Mouse (Mus musculus) G1E (cell line): Measurements from ENCODE around the gene Fgf18. TPM values are rescaled to one million over a fixed set of nuclear protein-coding genes. Genes with fewer than 3 reads are reported as not detected.

Experiments
- ATAC-seq: 2 replicates; pipeline ENCODE4 v1.8.0; 2016; ENCODE audit warnings: mild to moderate bottlenecking; ENCODE audit not compliant: insufficient number of reproducible peaks, poor library complexity, low FRiP score, severe bottlenecking; ENCODE audit errors: extremely low read depth
- DNase-seq: peaks from one replicate; pipeline ENCODE4 v3.0.0; 2012; ENCODE audit warnings: low spot score
- H3K27me3 ChIP-seq: 2 replicates; pipeline ENCODE4 v1.6.1; 2012; ENCODE audit warnings: mild to moderate bottlenecking, low read length, inconsistent platforms; ENCODE audit not compliant: insufficient read depth
- H3K36me3 ChIP-seq: replicated peaks from 2 replicates; pipeline ENCODE3; 2012; ENCODE audit warnings: mild to moderate bottlenecking, inconsistent platforms
- H3K4me1 ChIP-seq: 2 replicates; pipeline ENCODE4 v1.6.1; 2012; ENCODE audit warnings: low read depth, low read length, inconsistent platforms, mixed read lengths; ENCODE audit not compliant: insufficient read depth
- H3K4me3 ChIP-seq: 2 replicates; pipeline ENCODE4 v1.5.1; 2012; ENCODE audit warnings: low read depth, mild to moderate bottlenecking, inconsistent platforms, low read length, moderate library complexity, mixed read lengths
- H3K9me3 ChIP-seq: replicated peaks from 2 replicates; pipeline ENCODE4 v1.6.1; 2012; ENCODE audit warnings: inconsistent platforms
- CTCF ChIP-seq: IDR thresholded peaks from 2 replicates; pipeline ENCODE4 v1.5.1; 2012; ENCODE audit warnings: low read depth, low read length, inconsistent platforms, mixed read lengths
- GATA1 ChIP-seq: IDR thresholded peaks from 2 replicates; pipeline ENCODE4 v1.6.1; 2012; ENCODE audit warnings: borderline replicate concordance, low read length, inconsistent platforms, mixed read lengths
- GATA2 ChIP-seq: IDR thresholded peaks from 2 replicates; pipeline ENCODE4 v1.6.1; 2012; ENCODE audit warnings: low read depth, low read length, inconsistent platforms, borderline replicate concordance
- POLR2AphosphoS5 ChIP-seq: IDR thresholded peaks from 2 replicates; pipeline ENCODE4 v1.6.1; 2012; ENCODE audit warnings: low read depth, low read length, inconsistent platforms; ENCODE audit not compliant: insufficient replicate concordance
- TAL1 ChIP-seq: conservative IDR thresholded peaks from 2 replicates; pipeline ENCODE4 v1.6.1; 2012; ENCODE audit warnings: low read depth, low read length, inconsistent platforms, mixed read lengths
- polyA plus RNA-seq: library from polyadenylated mRNA; stranded (reverse); fragments of >175 nt; gene quantifications from 2 replicates; pipeline ENCODE4 v1.2.3, GENCODE M21; 2012
- total RNA-seq, 2 experiments: library from RNA; stranded (forward) in 1 of 2; stranded (reverse) in 1 of 2; fragments of 200-1000 nt in 1 of 2; fragments of >200 nt in 1 of 2; fragmentation: Nextera tagmentation in 1 of 2; gene quantifications; 2 replicates each; pipeline ENCODE4 v1.2.3; 2014 to 2017

Gene Fgf18
- total and polyA plus RNA-seq, 3 experiments: not detected

DNA sequence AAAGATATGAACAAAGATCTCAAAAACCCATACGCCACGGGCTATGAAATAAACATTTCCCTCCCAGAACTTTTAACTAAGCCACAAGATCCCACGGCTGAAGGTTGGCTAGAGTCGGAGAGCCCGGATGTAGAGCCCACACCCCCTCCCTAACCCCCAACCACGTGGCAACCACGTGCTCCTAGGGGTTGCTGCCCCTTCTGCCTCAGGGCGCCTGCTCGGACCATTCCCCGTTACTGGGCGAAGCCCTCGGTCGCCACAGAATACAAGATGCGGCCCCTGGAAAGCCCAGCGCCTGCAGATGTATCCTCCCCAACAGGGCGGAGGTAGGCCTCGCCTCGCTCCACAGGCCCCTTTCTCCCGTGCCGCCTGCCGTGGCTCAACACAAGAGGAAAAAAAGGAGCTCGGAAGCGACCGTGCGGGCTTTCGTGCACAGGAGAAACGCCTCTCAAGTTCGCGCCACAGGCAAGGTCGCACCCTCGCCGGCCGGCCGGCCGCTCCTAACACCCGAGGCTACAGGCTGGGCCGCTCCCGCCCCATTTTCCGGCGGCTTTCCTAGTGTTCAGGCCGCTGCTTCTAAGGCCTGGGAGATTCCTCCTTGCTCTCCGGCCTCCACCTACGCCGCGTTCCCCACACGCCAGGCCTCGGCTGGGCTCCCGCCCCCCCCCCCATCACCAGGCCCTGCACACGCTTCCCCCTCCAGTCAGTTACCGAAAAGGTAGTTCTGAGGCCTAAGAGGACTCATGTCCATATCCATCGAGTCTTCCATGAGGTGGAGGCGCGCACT is 15.2 kb upstream of the Fgf18 start:
- Histone ChIP-seq H3K36me3 (peaks cover 49% of the 10 kb centered on the region), H3K4me1 (peaks cover 25% of the 10 kb centered on the region), H3K27me3 (peaks cover 6% of the 10 kb centered on the region), H3K9me3 (no peaks in the 10 kb centered on the region), H3K4me3 (peak overlapping the region; percentile 94)
- DNase-seq (peak; percentile 28), ATAC-seq (peak; percentile 36; the same call in 1 of the 2 replicates)
- no peak for TF ChIP-seq POLR2AphosphoS5

DNA sequence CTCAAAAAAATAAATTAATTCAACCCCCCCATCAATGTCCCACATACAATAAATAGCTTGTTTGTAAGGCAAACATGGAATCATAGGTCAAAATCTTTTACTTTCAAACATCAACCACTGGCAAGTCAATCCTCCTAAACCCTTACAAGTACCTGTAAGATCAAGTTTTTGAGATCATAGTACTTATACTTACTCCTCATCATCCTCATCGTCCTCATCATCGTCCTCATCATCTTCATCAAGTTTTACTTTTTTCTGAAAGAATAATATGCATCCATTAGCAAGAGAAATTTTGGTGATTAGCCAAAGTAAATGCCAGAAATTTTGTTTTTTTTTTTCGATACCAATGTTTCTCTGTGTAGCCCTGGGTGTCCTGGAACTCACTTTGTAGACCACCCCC is 12.5 kb upstream of the Fgf18 start:
- Histone ChIP-seq H3K36me3 (peaks cover 70% of the 10 kb centered on the region), H3K4me1 (peaks cover 40% of the 10 kb centered on the region), H3K27me3 (no peaks in the 10 kb centered on the region), H3K4me3 (peak overlapping the region; percentile 94; the same call in 1 of the 2 replicates), H3K9me3 (no peaks in the 10 kb centered on the region)
- TF ChIP-seq CTCF (no peak), POLR2AphosphoS5 (no peak), TAL1 (no peak), GATA1 (no peak), GATA2 (no peak)
- ATAC-seq: no peak
- no peak for DNase-seq

DNA sequence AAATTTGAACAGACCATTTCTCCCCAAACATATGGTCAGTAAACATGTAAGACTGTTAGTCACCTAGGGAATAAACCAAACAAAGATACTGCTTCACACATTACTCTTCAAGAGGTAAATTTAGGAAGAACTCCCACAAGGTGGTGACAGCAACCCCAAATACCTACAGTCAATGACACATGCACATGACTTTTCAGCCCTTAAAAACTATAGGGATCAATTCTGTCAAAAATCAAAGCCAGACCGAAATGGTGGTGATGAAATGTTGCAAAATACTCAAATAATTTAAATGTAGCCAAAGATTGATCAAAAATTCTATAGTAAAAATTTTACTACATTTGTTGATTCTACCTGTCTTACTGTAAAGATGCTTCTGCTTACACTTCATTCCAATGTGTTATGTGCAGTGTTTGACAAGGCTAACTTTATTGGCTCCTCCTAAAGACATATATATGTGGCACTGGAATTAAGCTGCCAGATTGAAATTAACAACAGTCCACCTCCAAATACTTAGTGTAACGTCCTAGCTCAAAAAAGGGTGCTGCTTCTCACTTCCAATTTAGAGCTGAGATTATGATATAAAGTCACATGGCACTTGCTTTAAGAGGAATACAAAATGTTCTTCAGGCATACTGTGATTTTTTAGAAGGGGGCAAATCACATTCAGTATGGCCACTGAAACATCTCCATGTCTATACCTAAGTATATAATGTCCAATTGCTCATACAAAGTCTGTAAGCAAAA is 10.4 kb upstream of the Fgf18 start:
- peaks cover 31% of the 10 kb centered on the region for H3K4me1 ChIP-seq
- no peak for TF ChIP-seq TAL1
- TF ChIP-seq GATA2: no peak
- TF ChIP-seq CTCF: no peak
- no peak for TF ChIP-seq GATA1
- TF ChIP-seq POLR2AphosphoS5: no peak
- no peaks in the 10 kb centered on the region for H3K27me3 ChIP-seq
- ATAC-seq: no peak
- no peak for DNase-seq
- H3K4me3 ChIP-seq: peak overlapping the region; percentile 27; the same call in 1 of the 2 replicates
- H3K36me3 ChIP-seq: peaks cover 91% of the 10 kb centered on the region
- H3K9me3 ChIP-seq: no peaks in the 10 kb centered on the region

DNA sequence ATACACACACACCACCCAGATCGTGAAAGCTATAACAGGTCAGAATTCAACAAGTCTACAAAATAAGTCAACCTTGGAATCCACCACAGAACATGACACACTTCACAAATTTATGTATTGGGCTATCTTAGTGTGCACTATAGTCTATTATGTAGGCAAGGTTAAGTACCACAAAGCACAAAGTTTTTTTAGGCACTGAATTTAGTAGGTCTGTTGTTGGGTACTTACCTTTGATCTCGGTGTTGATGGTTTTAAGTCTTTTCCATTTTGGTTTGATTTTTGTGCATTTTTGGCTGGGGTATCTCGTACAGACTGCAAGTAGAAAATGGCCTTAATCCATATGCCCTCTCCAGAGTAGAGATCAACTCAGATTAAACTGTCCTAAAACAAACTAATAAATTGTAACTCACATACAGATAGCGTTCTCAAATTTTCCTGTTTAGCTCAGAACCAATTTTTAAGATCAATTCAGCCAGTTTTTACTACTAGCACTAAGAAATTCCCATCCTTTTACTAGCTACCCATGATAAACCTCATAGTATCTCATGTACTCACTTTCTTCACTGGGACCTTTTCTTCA is 9.3 kb upstream of the Fgf18 start:
- TF ChIP-seq TAL1 (no peak), POLR2AphosphoS5 (no peak)
- DNase-seq (no peak), ATAC-seq (no peak)

DNA sequence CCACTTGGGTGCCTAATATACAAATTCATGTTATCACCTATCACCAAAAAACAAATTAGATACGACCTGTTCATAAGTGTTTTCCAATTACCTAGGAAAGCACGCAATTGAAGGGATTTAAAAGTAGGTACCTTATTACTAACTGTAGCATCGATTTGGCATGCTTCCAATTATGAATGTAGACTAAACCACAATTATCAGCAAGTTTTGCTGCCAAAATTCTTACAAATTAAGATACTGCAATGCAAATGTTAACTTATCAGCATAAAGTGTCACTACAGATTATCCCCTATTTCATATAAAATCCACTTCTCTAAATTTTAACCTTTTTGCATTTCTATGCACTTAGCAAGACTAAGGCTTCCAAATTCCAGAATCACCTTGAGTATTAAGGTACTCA is 7.3 kb upstream of the Fgf18 start:
- H3K4me1 ChIP-seq: peaks cover 43% of the 10 kb centered on the region
- DNase-seq (no peak), ATAC-seq (no peak)
- TF ChIP-seq GATA1: no peak
- no peak for TF ChIP-seq GATA2
- no peak for TF ChIP-seq TAL1
- TF ChIP-seq CTCF: no peak
- no peak for TF ChIP-seq POLR2AphosphoS5
- H3K9me3 ChIP-seq: no peaks in the 10 kb centered on the region
- peaks cover 89% of the 10 kb centered on the region for H3K36me3 ChIP-seq
- no peak overlapping the region for H3K4me3 ChIP-seq
- no peaks in the 10 kb centered on the region for H3K27me3 ChIP-seq

More for the DNA sequence above, 9.3 kb upstream of the Fgf18 start:
- Histone ChIP-seq H3K36me3 (peaks cover 90% of the 10 kb centered on the region), H3K4me1 (peaks cover 32% of the 10 kb centered on the region), H3K27me3 (no peaks in the 10 kb centered on the region), H3K9me3 (no peaks in the 10 kb centered on the region), H3K4me3 (no peak overlapping the region; the same call in 1 of the 2 replicates)

DNA sequence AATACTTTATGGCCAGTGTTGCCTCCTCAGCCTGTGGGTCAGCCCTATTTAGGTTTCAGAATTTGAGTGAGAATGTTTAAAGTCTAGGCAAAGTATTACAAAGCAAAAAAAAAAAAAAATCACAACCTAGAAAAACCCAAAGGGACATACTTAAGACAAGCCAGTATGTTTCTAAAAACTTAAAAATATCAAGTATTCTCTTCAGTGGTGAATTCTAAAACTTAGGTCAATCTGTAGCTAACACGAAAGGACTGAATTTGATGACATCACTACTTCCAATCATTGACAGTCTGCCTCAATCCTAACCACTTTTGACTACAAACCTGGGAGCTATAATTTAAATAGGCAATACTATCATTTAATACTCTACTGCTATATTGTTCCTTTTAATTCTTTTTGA is 5.8 kb upstream of the Fgf18 start:
- no peak overlapping the region for H3K4me3 ChIP-seq
- peaks cover 4% of the 10 kb centered on the region; the same call in 1 of the 2 replicates for H3K27me3 ChIP-seq
- DNase-seq (no peak), ATAC-seq (no peak)
- peaks cover 47% of the 10 kb centered on the region for H3K4me1 ChIP-seq
- H3K9me3 ChIP-seq: peaks cover under 1% of the 10 kb centered on the region; the same call in 1 of the 2 replicates
- peaks cover 81% of the 10 kb centered on the region for H3K36me3 ChIP-seq
- TF ChIP-seq TAL1 (no peak), GATA2 (no peak), CTCF (no peak), GATA1 (no peak), POLR2AphosphoS5 (no peak)
